Mouse (Mus musculus) activated CD4-positive, CD25-positive, alpha-beta regulatory T cell, adult 9 weeks (primary cell): ENCODE data around the gene Tmprss11g. TPM values are rescaled to one million over a fixed set of nuclear protein-coding genes. Genes with fewer than 3 reads are reported as not detected.

Source experiments
- polyA plus RNA-seq: library from polyadenylated mRNA; unstranded; fragments of 100-300 nt; shearing (Covaris generic); gene quantifications from one replicate; pipeline ENCODE4 v1.2.1, GENCODE M21; 2017

Tmprss11g gene
- polyA plus RNA-seq, result not detected

DNA sequence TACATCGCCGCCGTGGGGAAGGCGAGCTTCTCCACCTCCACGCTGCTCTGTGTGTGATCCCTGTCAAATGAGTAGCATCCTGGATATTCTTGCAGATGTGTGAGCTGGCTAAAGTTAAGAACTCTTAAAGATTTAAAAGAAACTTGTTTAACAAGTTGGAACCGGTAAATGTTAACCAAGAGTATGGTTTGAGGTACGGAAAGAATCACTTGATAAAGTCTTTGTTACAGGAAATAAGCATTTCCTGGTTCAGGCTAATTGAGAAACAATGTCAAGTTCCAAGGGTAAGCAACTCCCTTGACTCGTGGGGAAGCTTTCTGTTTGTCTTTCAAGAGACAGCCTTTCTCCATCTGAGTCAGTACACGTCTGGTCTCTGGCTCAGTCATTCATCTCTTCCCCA lies at the start of gene Tmprss11g:
Tmprss11g (minus strand) TSS at position 101 of the 400 bp plus-strand sequence.

DNA sequence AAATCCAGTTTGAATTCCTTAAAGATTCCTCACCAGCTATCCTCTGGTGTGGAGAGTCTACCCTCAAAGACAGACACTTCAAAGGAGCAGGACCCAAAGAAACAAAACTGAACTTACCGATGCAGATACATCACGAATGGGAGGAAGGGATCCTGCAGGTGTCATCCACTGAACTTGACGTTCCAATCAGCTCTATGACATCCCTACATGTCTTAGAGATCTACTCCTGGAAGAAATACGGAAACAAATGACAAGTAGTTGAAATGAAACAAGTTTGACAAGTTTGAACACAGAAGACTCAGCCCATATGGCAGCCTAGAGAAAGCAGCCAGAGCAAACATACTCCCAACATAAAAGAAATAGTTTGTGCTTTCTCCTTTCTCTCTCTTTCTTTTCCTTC lies 49.5 kb downstream of the Tmprss11g start, which contains the start of gene Tmprss11a:
Tmprss11a (minus strand) TSS at position 101 of the 400 bp plus-strand sequence.

Other genes starting within 250 kb of the Tmprss11g start
- gene Tmprss11c, start 229.3 kb downstream of the Tmprss11g start, polyA plus RNA-seq, result not detected
- gene Tmprss11d, start 145.2 kb downstream of the Tmprss11g start, polyA plus RNA-seq, result not detected
- not detected for gene Tmprss11a, start 49.6 kb downstream of the Tmprss11g start, polyA plus RNA-seq
- not detected for gene Tmprss11f, start 113.8 kb upstream of the Tmprss11g start, polyA plus RNA-seq
- gene Tmprss11b, start 157.8 kb upstream of the Tmprss11g start, polyA plus RNA-seq, result not detected
- gene Tmprss11e, start 227.2 kb upstream of the Tmprss11g start, polyA plus RNA-seq, result not detected